Mouse (Mus musculus): ENCODE data around the gene Tmem251. TPM values are rescaled to one million over a fixed set of nuclear protein-coding genes. Genes with fewer than 3 reads are reported as not detected.

Gene Tmem251
- total RNA-seq, 1 experiment: 4.0 TPM

DNA sequence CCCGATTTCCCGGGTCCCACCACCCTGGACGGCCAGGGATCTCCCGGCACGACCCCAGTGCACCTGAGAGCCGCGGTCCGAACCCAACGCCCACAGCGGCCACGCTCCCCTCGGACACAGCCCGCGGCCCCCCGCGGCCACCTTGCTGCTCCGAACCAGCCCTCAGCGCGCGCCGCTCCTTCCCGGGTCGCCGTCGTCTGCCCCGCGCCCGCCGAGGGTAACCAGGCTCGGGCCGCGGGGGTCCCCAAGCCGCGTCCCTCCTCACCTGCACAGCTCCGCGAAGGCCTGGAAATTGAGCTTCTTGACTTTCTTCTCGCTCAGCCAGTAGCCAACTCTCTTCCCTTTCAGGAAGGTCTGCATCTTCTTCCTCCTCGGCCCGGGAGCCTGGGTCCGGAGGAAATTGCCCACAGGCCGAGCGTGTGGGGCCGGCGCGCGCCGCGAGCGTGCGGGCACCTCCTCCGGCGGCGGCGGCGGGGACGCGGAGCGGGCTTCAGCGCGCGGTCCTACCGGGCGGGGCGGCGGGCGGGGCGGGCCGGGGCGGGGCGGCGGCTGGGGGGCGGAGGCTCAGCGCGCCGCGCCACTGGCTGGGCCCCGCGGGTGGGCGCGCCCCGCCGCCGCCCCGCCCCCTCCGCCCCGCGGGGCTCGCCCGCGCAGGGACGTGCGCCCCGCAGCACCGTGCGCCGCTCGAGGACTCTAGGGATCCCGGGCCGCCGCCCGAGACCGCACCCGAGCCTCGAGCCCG lies 38.9 kb upstream of the Tmem251 start, which contains the start of gene Itpk1:
Itpk1 (minus strand) TSS at position 474 of the 742 bp plus-strand sequence.
- no peak for DNase-seq (ENCODE audit: low read depth, low spot score)
- Histone ChIP-seq H3K9me3 (ENCODE audit: control insufficient read depth, insufficient read depth, low read depth, low read length) (no peaks in the 10 kb centered on the region), H3K9ac (ENCODE audit: insufficient read depth, low read depth, low read length, poor library complexity, severe bottlenecking) (peak within 1 kb of the TSS; percentile 86), H3K4me3 (ENCODE audit: insufficient read depth in 1 of 2, low read depth in 1 of 2, low read length in 2 of 2, poor library complexity in 1 of 2, severe bottlenecking in 1 of 2) (peak within 1 kb of the TSS; percentile 92 to 96), H3K36me3 (ENCODE audit: control insufficient read depth, insufficient read depth, low read length, poor library complexity, severe bottlenecking) (no peaks in the 10 kb centered on the region), H3K27ac (ENCODE audit: insufficient read depth, low read depth, low read length, poor library complexity, severe bottlenecking) (peak within 1 kb of the TSS; percentile 76), H3K4me1 (ENCODE audit: control insufficient read depth in 2 of 2, insufficient read depth in 2 of 2, low read length in 2 of 2, poor library complexity in 1 of 2) (peaks cover 8 to 42% of the 10 kb centered on the region in 2 experiments)
- TF ChIP-seq CHD2 (IDR thresholded peaks at IDR 0.05; ENCODE audit: low read depth, low read length): no peak
- TF ChIP-seq HCFC1 (IDR thresholded peaks at IDR 0.05; ENCODE audit: borderline replicate concordance, insufficient read depth, low read length): peak; percentile 23; the same call in 1 of the 2 replicates
- in situ Hi-C loops (cut with MboI; ENCODE audit: low sequenced_read_pairs in 2 of 2, unreplicated experiment in 2 of 2): no loop called here

DNA sequence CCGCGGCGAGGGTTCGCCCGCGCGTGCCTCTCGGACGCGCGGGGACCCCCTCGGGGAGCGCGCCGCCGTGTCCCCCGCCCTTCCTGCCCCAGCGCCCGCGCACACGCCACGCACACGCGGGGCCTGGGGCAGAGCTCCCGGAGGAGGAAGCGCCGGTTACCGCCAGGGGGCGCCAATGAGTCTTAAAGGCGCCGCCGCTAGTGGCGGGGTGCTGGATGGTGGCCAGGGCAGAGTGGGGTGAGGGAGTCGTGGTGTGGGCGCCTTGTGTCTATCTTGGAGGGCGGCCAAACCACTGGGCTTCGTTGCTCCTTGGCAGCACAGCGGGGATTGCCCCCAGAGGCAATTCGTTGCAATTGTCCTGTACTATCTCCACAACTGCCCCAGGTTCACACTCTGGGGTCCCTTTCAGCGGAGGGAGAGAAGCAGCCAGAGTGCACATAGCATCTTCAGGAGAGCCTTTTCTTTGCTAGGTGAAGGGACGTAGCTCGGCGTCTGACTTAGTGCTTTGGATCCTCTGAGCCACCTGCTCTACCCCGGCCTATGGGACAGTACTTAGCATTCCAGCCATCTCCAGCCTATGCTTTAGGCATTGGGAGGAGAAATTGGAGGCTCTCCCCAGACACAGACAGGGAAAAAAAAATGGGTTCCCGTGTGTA lies 38.2 kb upstream of the Tmem251 start:
- peak; percentile 60 for DNase-seq (ENCODE audit: low read depth, low spot score)
- no peak for TF ChIP-seq MAFK (IDR thresholded peaks at IDR 0.05; ENCODE audit: insufficient read depth, low read depth, low read length)
- no peak for TF ChIP-seq HCFC1 (IDR thresholded peaks at IDR 0.05; ENCODE audit: borderline replicate concordance, insufficient read depth, low read length)
- TF ChIP-seq ZC3H11A (IDR thresholded peaks at IDR 0.05; ENCODE audit: borderline replicate concordance, low read depth, low read length): no peak
- no peak for TF ChIP-seq ZNF384 (IDR thresholded peaks at IDR 0.05; ENCODE audit: low read depth, low read length)
- no peak for TF ChIP-seq CHD2 (IDR thresholded peaks at IDR 0.05; ENCODE audit: low read depth, low read length)
- Histone ChIP-seq H3K27ac (ENCODE audit: insufficient read depth, low read depth, low read length, poor library complexity, severe bottlenecking) (peak overlapping the region; percentile 76), H3K4me1 (ENCODE audit: control insufficient read depth in 2 of 2, insufficient read depth in 2 of 2, low read length in 2 of 2, poor library complexity in 1 of 2) (peaks cover 8 to 38% of the 10 kb centered on the region in 2 experiments), H3K9ac (ENCODE audit: insufficient read depth, low read depth, low read length, poor library complexity, severe bottlenecking) (peak overlapping the region; percentile 86), H3K36me3 (ENCODE audit: control insufficient read depth, insufficient read depth, low read length, poor library complexity, severe bottlenecking) (no peaks in the 10 kb centered on the region), H3K4me3 (ENCODE audit: insufficient read depth in 1 of 2, low read depth in 1 of 2, low read length in 2 of 2, poor library complexity in 1 of 2, severe bottlenecking in 1 of 2) (peak overlapping the region; percentile 73 to 92), H3K9me3 (ENCODE audit: control insufficient read depth, insufficient read depth, low read depth, low read length) (no peaks in the 10 kb centered on the region)
- in situ Hi-C loops (cut with MboI; ENCODE audit: low sequenced_read_pairs in 2 of 2, unreplicated experiment in 2 of 2): no loop called here

DNA sequence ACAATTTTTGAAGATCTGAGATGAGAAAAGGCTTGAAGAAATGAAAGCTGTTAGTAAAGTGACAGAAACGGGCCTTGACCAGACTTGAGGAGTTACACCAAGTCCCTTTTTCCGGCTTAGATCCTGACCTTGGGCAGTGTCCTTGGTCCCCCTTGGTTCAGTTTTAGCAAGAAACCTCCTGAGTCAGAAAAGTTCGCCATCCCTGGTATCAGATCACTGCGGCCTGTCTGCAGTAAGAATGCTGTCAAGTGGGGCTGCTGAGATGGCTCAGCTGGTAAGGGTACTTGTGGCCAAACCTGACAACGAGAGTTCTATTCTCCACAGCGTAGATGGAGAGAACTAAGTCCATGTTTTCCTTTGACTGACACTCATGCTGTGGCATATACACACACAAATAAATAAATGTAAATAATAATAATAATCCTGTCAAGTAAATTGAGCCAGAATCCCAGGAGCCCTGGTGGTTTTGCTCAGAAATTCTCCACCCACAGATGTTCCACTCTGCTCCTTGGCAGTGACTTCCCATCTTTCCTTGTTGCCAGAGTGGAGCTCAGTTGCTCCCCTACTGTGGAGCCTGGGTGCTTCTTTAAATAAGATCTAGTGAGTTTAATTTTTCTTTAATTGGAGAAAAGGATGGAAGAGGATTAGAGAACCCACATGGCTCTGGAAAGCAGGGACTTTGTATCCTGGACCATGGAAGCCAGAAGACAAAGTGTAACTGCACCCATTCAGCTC lies 37.5 kb upstream of the Tmem251 start:
- TF ChIP-seq ZNF384 (IDR thresholded peaks at IDR 0.05; ENCODE audit: low read depth, low read length): no peak
- no peak for TF ChIP-seq CHD2 (IDR thresholded peaks at IDR 0.05; ENCODE audit: low read depth, low read length)
- TF ChIP-seq ZC3H11A (IDR thresholded peaks at IDR 0.05; ENCODE audit: borderline replicate concordance, low read depth, low read length): no peak
- TF ChIP-seq HCFC1 (IDR thresholded peaks at IDR 0.05; ENCODE audit: borderline replicate concordance, insufficient read depth, low read length): no peak
- TF ChIP-seq MAFK (IDR thresholded peaks at IDR 0.05; ENCODE audit: insufficient read depth, low read depth, low read length): no peak
- Histone ChIP-seq H3K4me1 (ENCODE audit: control insufficient read depth in 2 of 2, insufficient read depth in 2 of 2, low read length in 2 of 2, poor library complexity in 1 of 2) (peaks cover 3 to 40% of the 10 kb centered on the region in 2 experiments; a peak in 3 of 4 replicates), H3K27ac (ENCODE audit: insufficient read depth, low read depth, low read length, poor library complexity, severe bottlenecking) (peak overlapping the region; percentile 83), H3K9ac (ENCODE audit: insufficient read depth, low read depth, low read length, poor library complexity, severe bottlenecking) (peak overlapping the region; percentile 49; the same call in 1 of the 2 replicates), H3K36me3 (ENCODE audit: control insufficient read depth, insufficient read depth, low read length, poor library complexity, severe bottlenecking) (no peaks in the 10 kb centered on the region), H3K4me3 (ENCODE audit: insufficient read depth in 1 of 2, low read depth in 1 of 2, low read length in 2 of 2, poor library complexity in 1 of 2, severe bottlenecking in 1 of 2) (peak overlapping the region; percentile 73 to 92; a peak in 2 of 4 replicates), H3K9me3 (ENCODE audit: control insufficient read depth, insufficient read depth, low read depth, low read length) (no peaks in the 10 kb centered on the region)
- DNase-seq (ENCODE audit: low read depth, low spot score): no peak
- in situ Hi-C loops (cut with MboI; ENCODE audit: low sequenced_read_pairs in 2 of 2, unreplicated experiment in 2 of 2): no loop called here

DNA sequence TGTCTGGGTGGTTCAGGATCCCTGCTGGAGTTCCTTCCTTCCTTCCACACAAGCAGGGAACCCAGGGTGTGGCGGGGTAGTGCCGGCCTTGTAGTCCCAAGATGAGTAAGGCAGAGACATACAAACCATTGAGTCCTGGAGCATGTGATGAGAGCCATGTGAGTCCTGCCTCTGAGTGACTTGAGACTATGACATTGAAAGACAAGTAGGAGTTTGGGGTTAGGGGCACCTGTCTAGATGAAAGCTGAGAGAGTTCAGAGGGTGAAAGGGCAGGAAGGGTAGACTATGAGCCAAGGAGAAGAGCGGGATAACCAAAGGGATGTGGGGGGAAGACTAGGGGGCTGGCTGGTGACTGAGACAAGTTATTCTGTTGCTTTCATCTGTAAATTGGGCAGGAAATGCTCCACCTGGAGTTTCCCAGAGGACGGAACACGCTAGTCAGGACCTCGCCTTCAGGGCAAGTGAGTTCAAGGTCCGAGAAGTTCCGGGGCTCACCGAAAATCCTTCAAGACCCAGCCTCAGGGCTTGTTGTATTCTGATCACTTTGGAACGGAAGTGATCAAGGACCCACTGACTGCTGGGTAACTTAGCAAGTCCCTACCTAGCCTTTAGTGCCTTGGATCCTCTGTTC lies 36.6 kb upstream of the Tmem251 start:
- in situ Hi-C loops (cut with MboI; ENCODE audit: low sequenced_read_pairs in 2 of 2, unreplicated experiment in 2 of 2): no loop called here
- no peaks in the 10 kb centered on the region for H3K9me3 ChIP-seq (ENCODE audit: control insufficient read depth, insufficient read depth, low read depth, low read length)
- TF ChIP-seq ZC3H11A (IDR thresholded peaks at IDR 0.05; ENCODE audit: borderline replicate concordance, low read depth, low read length) (no peak), MAFK (IDR thresholded peaks at IDR 0.05; ENCODE audit: insufficient read depth, low read depth, low read length) (no peak), ZNF384 (IDR thresholded peaks at IDR 0.05; ENCODE audit: low read depth, low read length) (no peak), HCFC1 (IDR thresholded peaks at IDR 0.05; ENCODE audit: borderline replicate concordance, insufficient read depth, low read length) (no peak), CHD2 (IDR thresholded peaks at IDR 0.05; ENCODE audit: low read depth, low read length) (no peak)
- H3K4me3 ChIP-seq (ENCODE audit: insufficient read depth in 1 of 2, low read depth in 1 of 2, low read length in 2 of 2, poor library complexity in 1 of 2, severe bottlenecking in 1 of 2): no peak overlapping the region
- peak overlapping the region; percentile 49; the same call in 1 of the 2 replicates for H3K9ac ChIP-seq (ENCODE audit: insufficient read depth, low read depth, low read length, poor library complexity, severe bottlenecking)
- H3K27ac ChIP-seq (ENCODE audit: insufficient read depth, low read depth, low read length, poor library complexity, severe bottlenecking): peak overlapping the region; percentile 83
- DNase-seq (ENCODE audit: low read depth, low spot score): peak; percentile 83
- H3K4me1 ChIP-seq (ENCODE audit: control insufficient read depth in 2 of 2, insufficient read depth in 2 of 2, low read length in 2 of 2, poor library complexity in 1 of 2): peaks cover 1 to 33% of the 10 kb centered on the region in 2 experiments; a peak in 3 of 4 replicates
- no peaks in the 10 kb centered on the region for H3K36me3 ChIP-seq (ENCODE audit: control insufficient read depth, insufficient read depth, low read length, poor library complexity, severe bottlenecking)
